Mouse (Mus musculus) C2C12 (cell line): ENCODE data around the gene Bfsp1.

ENCODE experiments used
- CTCF ChIP-seq: IDR thresholded peaks from one replicate; pipeline ENCODE4 v1.5.1; 2011; ENCODE audit not compliant: control insufficient read depth, insufficient read depth, insufficient read length
- MAX ChIP-seq: IDR thresholded peaks from one replicate; pipeline ENCODE4 v1.6.1; 2011; ENCODE audit warnings: mild to moderate bottlenecking, control low read depth
- MYOD1 ChIP-seq: IDR thresholded peaks from one replicate; pipeline ENCODE4 v1.6.1; 2011; ENCODE audit warnings: low read depth; ENCODE audit not compliant: control insufficient read depth, insufficient read length
- MYOG ChIP-seq: IDR thresholded peaks from one replicate; pipeline ENCODE4 v1.6.1; 2011; ENCODE audit not compliant: control insufficient read depth, insufficient read length; ENCODE audit errors: extremely low read depth
- USF1 ChIP-seq: IDR thresholded peaks from one replicate; pipeline ENCODE4 v1.6.1; 2011; ENCODE audit warnings: low read depth, mild to moderate bottlenecking, control low read depth, moderate library complexity

DNA sequence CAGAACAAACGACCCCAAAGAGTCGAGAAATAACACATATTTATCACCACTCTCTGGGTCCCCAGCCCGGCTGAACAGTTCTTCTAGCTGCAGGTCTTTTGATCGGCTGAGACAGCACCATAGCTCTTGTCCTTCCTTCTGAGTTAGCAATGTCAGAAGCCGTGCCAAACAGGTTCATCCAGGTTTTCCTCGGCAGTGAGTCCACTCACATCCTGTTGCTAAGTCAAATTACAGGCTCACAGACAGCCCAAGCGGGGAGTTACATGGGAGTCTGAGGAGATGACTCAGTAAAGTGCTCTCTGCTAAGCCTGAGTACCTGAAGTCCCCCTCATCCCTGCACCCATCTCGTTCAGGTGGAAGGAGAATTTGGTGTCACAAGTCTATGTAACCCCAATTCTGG is 1.6 kb upstream of the Bfsp1 start:
- TF ChIP-seq USF1, result no peak
- no peak for TF ChIP-seq CTCF
- TF ChIP-seq MAX, result no peak
- TF ChIP-seq MYOD1, result no peak
- TF ChIP-seq MYOG, result no peak
